Mouse (Mus musculus) hematopoietic stem cell, adult 5-6 weeks (primary cell): ENCODE measurements around the gene Ttc6. TPM values are rescaled to one million over a fixed set of nuclear protein-coding genes. Genes with fewer than 3 reads are reported as not detected.

Experiments
- ATAC-seq, 2 experiments: fragments of 125-278 bp in 1 of 2; replicated peaks in 1 of 2; 2 replicates each; pipeline ENCODE4 v1.8.0; 2016 to 2017; ENCODE audit warnings: inconsistent platforms in 2 of 2, mild to moderate bottlenecking in 2 of 2, moderate number of reproducible peaks in 2 of 2, low read depth in 1 of 2, moderate TSS enrichment in 1 of 2; ENCODE audit not compliant: low FRiP score in 2 of 2, poor library complexity in 2 of 2, severe bottlenecking in 2 of 2, insufficient read depth in 1 of 2, low TSS enrichment in 1 of 2
- total RNA-seq: library from RNA; stranded (forward); fragments of 172-1452, 232-1000 nt; gene quantifications from 2 replicates; pipeline ENCODE4 v1.2.3, GENCODE M21; 2017

Ttc6 gene
- not detected in 2 replicates for total RNA-seq

DNA sequence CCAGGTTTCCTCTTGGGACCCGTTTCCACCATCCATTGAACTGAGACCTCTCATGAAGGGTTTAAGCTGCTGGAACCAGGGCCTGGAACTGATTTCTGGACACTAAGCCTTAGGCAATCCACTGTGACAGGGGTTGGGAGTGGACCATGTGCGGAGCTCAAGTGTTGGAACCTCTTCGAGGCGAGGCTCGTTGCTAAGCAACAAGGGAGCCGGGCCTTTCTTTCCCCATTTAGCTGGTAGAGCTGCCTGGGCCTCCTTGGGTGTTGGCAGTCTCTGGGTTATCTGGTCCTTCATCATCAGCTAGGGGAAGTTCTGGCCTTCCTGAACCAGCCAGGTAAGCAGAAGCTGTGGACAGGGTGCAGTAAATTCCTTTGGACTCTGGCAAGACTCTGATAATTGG lies at the start of gene Ttc6:
TSS of gene Ttc6 (plus strand) at position 205 of the 400 bp plus-strand sequence.
- no peak for ATAC-seq

DNA sequence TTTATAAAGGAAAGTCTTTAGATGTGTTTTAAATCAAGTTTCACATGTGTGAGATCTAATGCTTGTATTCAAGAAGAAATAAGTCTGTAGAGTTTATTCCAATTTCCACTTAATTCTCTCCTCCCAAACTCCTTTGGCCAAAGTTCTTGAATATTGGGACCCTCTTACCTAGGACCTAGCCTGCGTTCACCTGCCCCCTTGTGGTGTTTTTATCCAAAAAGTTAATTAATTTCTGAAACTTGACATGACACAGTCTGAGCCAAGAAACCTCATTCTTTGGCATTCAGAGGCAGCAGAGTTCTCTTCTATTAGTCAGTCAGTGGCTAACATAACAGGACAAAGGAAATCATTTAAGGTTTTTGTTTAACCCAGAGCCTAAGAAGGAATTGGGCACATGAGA lies 49.4 kb upstream of the Ttc6 start:
- ATAC-seq: no peak

DNA sequence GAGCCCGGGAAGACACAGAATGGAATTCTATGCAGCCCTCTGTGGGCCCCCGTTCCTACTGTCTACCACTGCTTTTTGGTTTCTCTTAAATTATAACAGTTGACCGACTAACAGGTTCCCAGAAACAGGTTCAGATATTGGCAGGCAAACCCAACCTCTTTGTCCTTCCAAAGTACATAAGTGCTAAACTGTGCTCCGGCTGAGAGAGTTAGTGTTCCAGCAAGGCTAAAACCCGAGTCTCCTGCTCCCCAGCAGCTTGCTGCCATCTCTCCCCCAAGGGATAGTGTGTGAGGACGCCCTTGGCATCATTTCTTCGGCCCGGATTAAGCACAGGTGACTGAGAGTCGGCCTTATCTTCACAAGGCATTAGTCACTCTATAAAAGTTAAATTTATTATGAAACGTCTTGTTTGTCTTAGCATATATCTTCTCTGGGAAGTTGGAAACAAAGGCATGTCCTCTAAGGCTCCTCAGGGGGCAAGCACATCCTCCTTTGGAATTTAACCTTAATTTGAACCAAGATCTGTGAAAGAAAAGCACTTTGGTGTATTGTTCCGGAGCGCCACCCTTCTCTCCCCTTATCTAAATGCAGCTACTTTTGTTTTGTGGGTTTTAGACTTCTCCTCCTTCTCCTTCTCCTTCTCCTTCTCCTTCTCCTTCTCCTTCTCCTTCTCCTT lies 48.1 kb upstream of the Ttc6 start:
- ATAC-seq: no peak

DNA sequence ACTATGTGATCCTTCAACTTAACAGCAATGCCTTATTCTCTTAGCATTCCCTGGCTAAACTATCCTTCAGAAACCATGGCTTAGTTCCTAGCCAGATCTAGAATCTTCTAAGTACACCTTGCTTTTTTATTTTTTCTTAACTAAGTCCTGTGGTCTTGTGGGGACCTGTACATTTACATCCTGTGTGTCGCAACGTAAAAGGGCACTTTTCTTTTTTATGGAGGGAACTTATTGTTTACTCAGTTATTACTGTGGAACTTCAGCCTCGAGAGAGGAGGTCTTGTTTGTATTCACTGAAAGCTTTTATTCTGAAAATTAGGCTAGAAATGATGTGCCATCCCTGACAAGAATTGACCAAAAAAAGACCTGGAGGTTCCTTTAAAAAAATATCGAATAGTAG lies 35.6 kb upstream of the Ttc6 start:
- ATAC-seq: no peak

DNA sequence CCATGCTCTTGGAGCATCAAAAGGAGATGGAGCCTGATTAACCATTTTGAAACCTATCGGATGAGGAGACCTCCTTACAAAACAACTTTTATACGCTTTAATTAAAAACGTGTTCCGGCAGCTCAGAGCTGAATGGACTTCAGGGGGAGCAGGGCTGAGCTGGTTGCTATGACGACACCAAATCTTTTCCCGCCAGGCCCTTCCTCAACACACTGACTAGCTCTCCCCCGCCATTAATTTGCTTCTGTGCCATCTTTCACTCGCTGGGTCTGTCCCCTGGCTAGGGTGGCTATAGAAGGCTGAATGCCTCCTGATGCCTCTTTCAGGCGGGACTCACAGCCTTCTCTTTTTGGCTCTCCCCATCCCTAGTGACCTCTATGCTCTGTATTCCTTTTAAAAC lies 33.4 kb upstream of the Ttc6 start:
- no peak for ATAC-seq

DNA sequence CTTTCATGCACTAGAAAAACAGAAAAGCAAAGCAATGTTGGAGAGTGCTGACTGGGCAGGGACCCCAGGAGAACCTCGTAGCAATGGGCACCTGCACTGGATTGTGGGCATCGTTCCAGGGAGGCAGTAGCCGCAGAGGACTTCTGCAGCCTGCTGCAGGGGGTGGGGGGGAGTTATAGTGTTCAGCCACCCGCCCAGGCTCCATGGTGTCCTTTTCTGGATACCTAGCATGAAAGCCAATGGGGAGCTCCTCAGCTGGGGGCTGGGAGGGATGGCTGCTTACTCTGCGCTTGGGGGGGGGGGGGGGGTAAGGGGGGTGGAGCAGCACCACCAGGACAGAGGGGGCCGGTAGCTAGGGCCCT lies 29.4 kb upstream of the Ttc6 start:
- no peak for ATAC-seq

- no peak; a peak in 1 of 4 replicates for ATAC-seq
These were observed 28.9 kb upstream of the Ttc6 start for GRCm38 (mm10) chr12:57534879-57535611.

GRCm38 (mm10) chr12:57536056-57536908 lies 27.6 kb upstream of the Ttc6 start:
- ATAC-seq: no peak

GRCm38 (mm10) chr12:57536909-57537670 lies 26.8 kb upstream of the Ttc6 start:
- no peak for ATAC-seq

DNA sequence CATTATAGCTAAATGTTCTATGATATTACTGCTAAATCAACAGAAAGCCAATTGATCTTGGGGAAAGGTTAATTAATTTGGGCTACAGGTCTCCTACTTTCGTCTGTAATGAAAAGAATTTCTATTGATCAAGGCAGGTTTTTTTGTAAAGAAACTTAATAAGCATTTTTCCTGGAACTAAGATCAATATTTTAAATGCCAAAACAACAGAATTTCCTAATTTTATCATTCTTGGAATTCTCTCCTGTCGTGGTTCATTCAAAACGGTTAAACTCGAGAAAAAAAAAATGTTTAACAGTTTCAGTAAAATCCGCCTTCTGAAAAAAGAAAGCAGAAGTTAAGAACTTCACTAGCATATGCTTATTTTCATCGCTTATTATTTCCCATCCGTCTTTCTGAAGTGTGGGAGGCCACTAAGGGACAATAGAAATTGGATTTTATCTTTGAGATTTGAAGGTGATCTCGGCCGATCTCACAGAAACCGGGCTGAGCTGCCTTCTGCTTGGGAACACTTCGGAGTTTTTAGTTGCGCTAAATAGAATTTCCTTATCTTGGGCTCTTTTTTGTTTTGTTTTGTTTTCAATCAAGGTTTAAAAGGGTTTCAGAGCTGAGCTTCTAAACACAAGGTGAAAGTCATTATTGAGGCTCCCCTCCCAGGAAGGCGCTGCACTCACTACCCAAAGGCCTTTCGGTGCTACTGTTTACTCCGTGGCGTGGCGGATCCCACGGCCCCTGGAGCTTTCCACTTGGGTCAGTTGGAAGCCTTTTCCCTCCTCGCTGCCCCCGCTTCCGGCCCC lies 25.9 kb upstream of the Ttc6 start:
- ATAC-seq: no peak

DNA sequence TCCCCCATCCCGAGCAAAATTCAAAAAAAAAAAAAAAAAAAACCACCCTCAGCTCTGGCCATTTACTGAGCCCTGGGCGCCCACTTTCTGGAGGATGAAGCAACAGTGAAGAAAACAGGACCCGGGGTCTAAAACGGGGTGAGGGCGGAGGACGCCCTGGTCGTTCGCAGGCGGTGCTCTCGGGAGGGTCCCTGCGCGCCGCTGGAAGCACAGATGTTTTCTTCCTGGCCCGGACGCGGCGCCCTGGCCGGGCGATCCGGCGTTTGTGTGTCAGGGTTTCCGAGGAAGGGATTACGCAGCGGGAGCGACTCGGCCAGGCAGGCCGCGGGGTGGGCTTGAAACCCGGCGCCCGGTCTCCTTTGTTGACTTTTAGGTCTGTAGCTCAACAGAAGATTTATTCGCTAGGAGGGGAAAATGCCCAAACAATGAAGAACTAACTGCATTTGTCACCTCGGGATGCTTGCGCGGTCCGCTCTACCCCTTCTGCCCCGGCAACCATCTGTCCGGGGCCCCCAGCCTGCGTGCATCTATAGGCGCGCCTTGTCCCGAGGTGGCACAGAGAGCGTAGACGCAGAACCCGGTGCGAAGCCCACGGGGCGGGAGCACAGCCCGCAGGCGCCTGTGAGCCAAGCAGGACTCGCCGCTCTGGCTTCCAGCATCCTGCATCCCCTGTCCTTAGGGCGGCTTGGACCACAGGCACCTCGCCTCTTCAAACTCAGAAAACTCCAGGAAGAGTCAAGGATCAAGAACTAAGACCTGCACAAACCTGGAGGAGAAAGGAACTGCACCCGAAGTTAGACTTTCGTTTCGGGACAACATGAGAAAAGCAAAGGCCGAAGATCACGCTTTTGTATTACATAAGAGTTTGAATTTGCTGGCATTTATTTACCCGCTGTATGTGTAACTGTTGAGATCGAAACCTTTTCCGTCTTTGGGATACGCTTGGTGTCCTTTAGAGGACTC lies 25.0 kb upstream of the Ttc6 start:
- peak in 1 of 2 experiments; percentile 22; a peak in 2 of 4 replicates for ATAC-seq

DNA sequence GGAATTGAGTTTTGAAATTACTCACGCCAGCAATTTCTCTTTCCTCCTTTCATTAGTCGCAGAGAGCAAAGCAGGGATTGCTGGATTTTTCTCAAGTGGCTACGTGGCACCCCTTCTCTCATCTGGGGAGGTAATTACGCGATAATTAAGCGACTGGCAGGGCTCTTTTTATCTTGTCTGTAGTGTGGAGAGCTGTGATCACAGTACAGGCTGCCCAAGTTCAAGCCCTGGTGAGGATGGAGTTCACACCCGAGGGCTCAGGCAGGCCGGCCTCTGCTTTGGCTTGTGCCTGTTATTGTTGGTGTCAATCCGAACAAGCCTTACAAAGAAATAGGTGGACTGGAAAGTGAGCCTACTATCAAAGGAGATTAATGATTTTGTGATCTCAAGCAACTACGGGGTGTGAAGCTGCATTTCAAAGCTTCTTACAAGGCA lies 24.3 kb upstream of the Ttc6 start:
- no peak for ATAC-seq

- no peak for ATAC-seq
These were observed 22.8 kb upstream of the Ttc6 start for GRCm38 (mm10) chr12:57541118-57541517.

DNA sequence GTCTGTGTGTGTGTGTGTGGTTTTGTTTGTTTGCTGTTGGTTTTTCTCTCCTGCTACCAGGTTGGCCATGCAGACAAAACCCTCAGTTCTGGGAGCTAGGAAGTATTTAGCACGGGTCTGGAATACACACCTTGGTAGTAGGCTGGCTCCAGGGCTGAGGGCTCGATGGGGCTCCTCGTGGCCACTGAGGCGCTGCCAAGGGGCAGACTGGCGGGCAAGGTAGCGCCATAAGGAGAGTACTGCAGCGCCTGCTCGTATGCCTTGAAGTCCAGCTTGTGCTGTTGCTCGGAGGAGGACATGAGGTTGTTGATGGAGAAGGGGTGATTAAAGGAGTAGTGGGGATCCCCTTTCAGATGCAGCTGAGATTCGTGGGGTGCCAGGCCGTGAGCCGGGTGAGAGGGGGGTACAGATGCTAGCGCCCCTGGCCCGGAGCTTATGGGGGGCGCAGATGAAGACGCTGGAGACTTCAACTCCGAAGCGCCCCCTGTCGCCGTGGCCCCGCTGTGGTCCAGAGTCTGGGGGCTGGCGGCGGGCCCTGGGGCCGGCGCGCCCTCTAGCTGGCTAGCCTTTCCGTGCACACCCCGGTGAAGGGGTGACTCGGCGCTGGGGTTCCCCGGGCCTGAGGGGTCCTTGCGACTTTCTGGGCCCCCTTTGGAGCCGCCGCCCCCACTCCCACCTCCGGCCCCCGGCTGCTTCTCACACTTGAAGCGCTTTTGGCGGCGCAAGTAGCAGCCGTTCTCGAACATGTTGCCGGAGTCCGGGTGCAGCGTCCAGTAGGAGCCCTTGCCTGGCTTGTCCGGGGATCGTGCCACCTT lies 21.8 kb upstream of the Ttc6 start:
- ATAC-seq: no peak
